Mouse (Mus musculus) bone marrow macrophage, adult 2 months (primary cell): ENCODE data around the gene Mapt.

Source experiments
- CTCF ChIP-seq: IDR thresholded peaks from 2 replicates; pipeline ENCODE4 v1.5.1; 2012; ENCODE audit warnings: low read depth, mild to moderate bottlenecking, low read length, moderate library complexity
- POLR2A ChIP-seq: IDR thresholded peaks from 2 replicates; pipeline ENCODE4 v1.6.1; 2012; ENCODE audit warnings: mild to moderate bottlenecking, low read depth, low read length, borderline replicate concordance

- TF ChIP-seq POLR2A, result no peak
- TF ChIP-seq CTCF, result no peak
Observed at GRCm38 (mm10) chr11:104186135-104186836, 44.9 kb upstream of the Mapt start, which contains the start of gene Sppl2c.
